Mouse (Mus musculus): ENCODE data around the gene Hipk2. TPM values are rescaled to one million over a fixed set of nuclear protein-coding genes. Genes with fewer than 3 reads are reported as not detected.

Gene Hipk2
- total and polyA plus RNA-seq, 3 experiments = 3.9 to 85.1 (median 14.1) TPM

- Histone ChIP-seq H3K79me2 (ENCODE audit: control insufficient read depth, insufficient read depth, low read length, poor library complexity) (peaks cover 5% of the 10 kb centered on the region; the same call in 1 of the 2 replicates), H3K36me3 (ENCODE audit: control insufficient read depth in 1 of 2, insufficient read depth in 2 of 2, low read length in 2 of 2) (peaks cover 0 to 4% of the 10 kb centered on the region in 2 experiments; a peak in 2 of 4 replicates), H3K4me1 (ENCODE audit: control insufficient read depth in 1 of 2, insufficient read depth in 2 of 2, low read length in 2 of 2) (peaks cover 0 to 7% of the 10 kb centered on the region in 2 experiments; a peak in 3 of 4 replicates), H3K9me3 (replicated peaks; ENCODE audit: insufficient read depth, low read length) (no peaks in the 10 kb centered on the region), H3K4me3 (ENCODE audit: control insufficient read depth in 1 of 2, insufficient read depth in 1 of 2, low read depth in 2 of 2, low read length in 2 of 2) (no peak overlapping the region), H3K9ac (ENCODE audit: control insufficient read depth, low read depth, low read length, poor library complexity, severe bottlenecking) (no peak overlapping the region), H3K27ac (ENCODE audit: control insufficient read depth, low read depth, low read length) (no peak overlapping the region), H3K27me3 (ENCODE audit: control insufficient read depth in 1 of 2, insufficient read depth in 2 of 2, low read length in 2 of 2) (no peaks in the 10 kb centered on the region)
- no peak for DNase-seq (ENCODE audit: low read depth, low spot score)
- TF ChIP-seq POLR2A (IDR thresholded peaks at IDR 0.05; ENCODE audit: control insufficient read depth in 1 of 2, insufficient read depth in 1 of 2, low read depth in 1 of 2, low read length in 2 of 2, poor library complexity in 1 of 2) (no peak), TBP (IDR thresholded peaks at IDR 0.05; ENCODE audit: low read depth, low read length) (no peak), ZNF384 (IDR thresholded peaks at IDR 0.05; ENCODE audit: low read depth, low read length) (no peak), ZMIZ1 (IDR thresholded peaks at IDR 0.05; ENCODE audit: low read depth, low read length) (no peak), MEF2A (IDR thresholded peaks at IDR 0.05; ENCODE audit: extremely low read depth, insufficient replicate concordance, low read depth, low read length, poor library complexity, severe bottlenecking) (no peak), ETS1 (IDR thresholded peaks at IDR 0.05; ENCODE audit: low read depth, low read length) (no peak), POLR2AphosphoS2 (IDR thresholded peaks at IDR 0.05; ENCODE audit: low read length) (no peak), TCF12 (IDR thresholded peaks at IDR 0.05; ENCODE audit: low read depth, low read length) (no peak), ZC3H11A (IDR thresholded peaks at IDR 0.05; ENCODE audit: low read depth, low read length) (no peak), BHLHE40 (IDR thresholded peaks at IDR 0.05; ENCODE audit: borderline replicate concordance, low read depth, low read length) (no peak), NELFE (IDR thresholded peaks at IDR 0.05; ENCODE audit: low read depth, low read length) (no peak), SIN3A (IDR thresholded peaks at IDR 0.05; ENCODE audit: low read length) (no peak)
Observed at GRCm38 (mm10) chr6:38859819-38860218, 16.1 kb downstream of the Hipk2 start.

GRCm38 (mm10) chr6:38853561-38853992, 22.4 kb downstream of the Hipk2 start:
- H3K4me3 ChIP-seq (ENCODE audit: control insufficient read depth in 1 of 2, insufficient read depth in 1 of 2, low read depth in 2 of 2, low read length in 2 of 2) = no peak overlapping the region
- no peaks in the 10 kb centered on the region for H3K9me3 ChIP-seq (replicated peaks; ENCODE audit: insufficient read depth, low read length)
- H3K9ac ChIP-seq (ENCODE audit: control insufficient read depth, low read depth, low read length, poor library complexity, severe bottlenecking) = no peak overlapping the region
- no peaks in the 10 kb centered on the region for H3K27me3 ChIP-seq (ENCODE audit: control insufficient read depth in 1 of 2, insufficient read depth in 2 of 2, low read length in 2 of 2)
- peaks cover 5% of the 10 kb centered on the region; the same call in 1 of the 2 replicates for H3K79me2 ChIP-seq (ENCODE audit: control insufficient read depth, insufficient read depth, low read length, poor library complexity)
- no peak overlapping the region for H3K27ac ChIP-seq (ENCODE audit: control insufficient read depth, low read depth, low read length)
- peaks cover 8 to 27% of the 10 kb centered on the region in 2 experiments for H3K4me1 ChIP-seq (ENCODE audit: control insufficient read depth in 1 of 2, insufficient read depth in 2 of 2, low read length in 2 of 2)
- no peak for DNase-seq (ENCODE audit: low read depth, low spot score)
- TF ChIP-seq ZMIZ1 (IDR thresholded peaks at IDR 0.05; ENCODE audit: low read depth, low read length) (no peak), POLR2AphosphoS5 (IDR thresholded peaks at IDR 0.05; ENCODE audit: borderline replicate concordance, low read depth, low read length) (no peak), NELFE (IDR thresholded peaks at IDR 0.05; ENCODE audit: low read depth, low read length) (no peak), USF1 (IDR thresholded peaks at IDR 0.05; ENCODE audit: low read depth, low read length) (no peak), GATA1 (IDR thresholded peaks at IDR 0.05; ENCODE audit: low read depth, low read length) (no peak), RCOR1 (IDR thresholded peaks at IDR 0.05; ENCODE audit: low read depth, low read length) (no peak), ZC3H11A (IDR thresholded peaks at IDR 0.05; ENCODE audit: low read depth, low read length) (no peak), ZNF384 (IDR thresholded peaks at IDR 0.05; ENCODE audit: low read depth, low read length) (no peak), TBP (IDR thresholded peaks at IDR 0.05; ENCODE audit: low read depth, low read length) (no peak), MYB (IDR thresholded peaks at IDR 0.05; ENCODE audit: low read depth, low read length) (no peak), E2F4 (IDR thresholded peaks at IDR 0.05; ENCODE audit: borderline replicate concordance, low read depth, low read length) (no peak), KAT2A (conservative IDR thresholded peaks at IDR 0.05; ENCODE audit: low read depth, low read length) (no peak), UBTF (IDR thresholded peaks at IDR 0.05; ENCODE audit: borderline replicate concordance, insufficient read depth, low read depth, low read length) (no peak), ELF1 (IDR thresholded peaks at IDR 0.05; ENCODE audit: low read depth, low read length) (no peak), EP300 (IDR thresholded peaks at IDR 0.05; ENCODE audit: low read depth in 1 of 2, low read length in 2 of 2) (no peak), SMC3 (IDR thresholded peaks at IDR 0.05; ENCODE audit: low read depth, low read length) (no peak), JUND (IDR thresholded peaks at IDR 0.05; ENCODE audit: low read depth, low read length) (no peak), USF2 (IDR thresholded peaks at IDR 0.05; ENCODE audit: borderline replicate concordance in 1 of 2, insufficient read depth in 1 of 2, low read depth in 1 of 2, low read length in 2 of 2) (no peak), POLR2AphosphoS2 (IDR thresholded peaks at IDR 0.05; ENCODE audit: low read length) (no peak), RAD21 (IDR thresholded peaks at IDR 0.05; ENCODE audit: low read depth, low read length) (no peak)
- peaks cover 0 to 30% of the 10 kb centered on the region in 2 experiments; a peak in 2 of 4 replicates for H3K36me3 ChIP-seq (ENCODE audit: control insufficient read depth in 1 of 2, insufficient read depth in 2 of 2, low read length in 2 of 2)
